Mouse (Mus musculus) heart, postnatal 25 days (tissue): ENCODE data around the gene Snai1. TPM values are rescaled to one million over a fixed set of nuclear protein-coding genes. Genes with fewer than 3 reads are reported as not detected.

Experiments used
- DNase-seq: peaks from one replicate; pipeline ENCODE4 v3.0.0; 2022; ENCODE audit warnings: low spot score
- intact Hi-C: fragments of 180-260 bp; cut with DNase I; formaldehyde crosslinking; loops from one replicate; pipeline ENCODE4 v1.15.1; 2025
- total RNA-seq, 2 experiments: library from RNA; stranded (reverse); gene quantifications; 2 replicates each; pipeline ENCODE4 v1.2.3; 2021

Snai1 gene
- 1 to 10 TPM; 2.0 to 2.8 TPM for total RNA-seq

- intact Hi-C loops = loop anchor here (1.0 to 10.0 kb wide), 3 partner anchors 27 to 357 kb away; no protein-coding TSS in a partner anchor
- DNase-seq = peak; percentile 91
These were observed at the start of gene Snai1 for GRCm38 (mm10) chr2:167537476-167538297. Snai1 (plus strand) TSS chr2:167538195.

- DNase-seq = no peak
- intact Hi-C loops = no loop called here
These were observed 47.0 kb upstream of the Snai1 start for GRCm38 (mm10) chr2:167490813-167491525.

GRCm38 (mm10) chr2:167491757-167492708, 46.0 kb upstream of the Snai1 start, which contains the start of gene Rnf114:
Rnf114 (plus strand) TSS chr2:167492645.
- intact Hi-C loops = no loop called here
- DNase-seq = no peak

GRCm38 (mm10) chr2:167492713-167493636, 45.0 kb upstream of the Snai1 start, which contains the start of gene Spata2:
Spata2 (minus strand) TSS chr2:167492887.
- intact Hi-C loops = no loop called here
- DNase-seq = peak; percentile 90

- no peak for DNase-seq
- intact Hi-C loops = no loop called here
These were observed 41.6 kb upstream of the Snai1 start for GRCm38 (mm10) chr2:167496437-167496836.

GRCm38 (mm10) chr2:167497272-167497671, 40.7 kb upstream of the Snai1 start:
- no peak for DNase-seq

GRCm38 (mm10) chr2:167502554-167503252, 35.3 kb upstream of the Snai1 start:
- no peak for DNase-seq
- intact Hi-C loops = no loop called here

More at GRCm38 (mm10) chr2:167497272-167497671, 40.7 kb upstream of the Snai1 start:
- intact Hi-C loops = no loop called here

GRCm38 (mm10) chr2:167503253-167503895, 34.6 kb upstream of the Snai1 start:
- DNase-seq = peak; percentile 69
- intact Hi-C loops = no loop called here

GRCm38 (mm10) chr2:167503896-167504349, 34.1 kb upstream of the Snai1 start:
- no peak for DNase-seq
- intact Hi-C loops = no loop called here

GRCm38 (mm10) chr2:167505127-167505526, 32.9 kb upstream of the Snai1 start:
- DNase-seq = no peak
- intact Hi-C loops = no loop called here

- intact Hi-C loops = no loop called here
- DNase-seq = no peak
These were observed 31.3 kb upstream of the Snai1 start for GRCm38 (mm10) chr2:167506546-167507260.

GRCm38 (mm10) chr2:167507719-167508385, 30.1 kb upstream of the Snai1 start:
- DNase-seq = no peak
- intact Hi-C loops = no loop called here

GRCm38 (mm10) chr2:167508569-167508968, 29.4 kb upstream of the Snai1 start:
- DNase-seq = no peak
- intact Hi-C loops = no loop called here

- intact Hi-C loops = no loop called here
- no peak for DNase-seq
These were observed 27.5 kb upstream of the Snai1 start for GRCm38 (mm10) chr2:167510485-167510884.

GRCm38 (mm10) chr2:167512365-167512764, 25.6 kb upstream of the Snai1 start:
- intact Hi-C loops = no loop called here
- DNase-seq = no peak

- DNase-seq = no peak
- intact Hi-C loops = no loop called here
These were observed 25.0 kb upstream of the Snai1 start for GRCm38 (mm10) chr2:167512970-167513369.
